Mouse (Mus musculus): Measurements from ENCODE around the gene Prrg1. TPM values are rescaled to one million over a fixed set of nuclear protein-coding genes. Genes with fewer than 3 reads are reported as not detected.
"Not testable (repeated sequence)": the region's sequence is repeated elsewhere in the genome, so short reads cannot be mapped to it uniquely, and the experiment has no call there.

Gene Prrg1
- total and polyA plus RNA-seq, 2 experiments from 2014 or later = 3.0 to 8.2 TPM

DNA sequence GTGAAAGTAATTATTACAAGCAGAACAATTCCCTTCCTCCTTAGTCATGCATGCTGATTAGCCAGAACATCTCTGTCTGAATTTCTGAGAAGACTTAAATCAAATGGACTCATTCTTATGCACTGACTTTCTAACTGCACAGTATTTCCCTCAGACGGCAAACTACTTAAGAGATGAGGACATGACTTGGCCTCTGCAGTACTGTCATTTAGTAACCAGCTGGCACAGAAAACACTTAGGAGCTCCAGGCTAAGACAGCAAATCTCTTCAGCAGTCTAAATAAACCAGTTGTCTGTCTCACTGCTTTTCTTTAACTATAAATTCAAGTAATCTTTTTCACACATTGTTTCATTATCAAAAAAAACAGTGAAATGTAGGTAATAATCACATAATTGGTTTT is 36.0 kb downstream of the Prrg1 start:
- Histone ChIP-seq H3K27me3 (ENCODE audit: insufficient read depth, low read length) (no peaks in the 10 kb centered on the region), H3K4me2 (ENCODE audit: low read depth) (no peak overlapping the region), H3K9me3 (ENCODE audit: low read length) (no peaks in the 10 kb centered on the region), H3K36me3 (ENCODE audit: insufficient read depth) (no peaks in the 10 kb centered on the region), H3K4me3 (ENCODE audit: low read depth, low read length) (no peak overlapping the region), H3K9ac (no peak overlapping the region), H3K27ac (ENCODE audit: low read depth, low read length) (no peak overlapping the region), H3K4me1 (ENCODE audit: insufficient read depth) (no peaks in the 10 kb centered on the region)
- DNase-seq (no peak), ATAC-seq (no peak)
- WGBS = 32% methylated on average over 1 of the region's 1 CpGs
- no peak for TF ChIP-seq CTCF (IDR thresholded peaks at IDR 0.05; ENCODE audit: low read depth)

DNA sequence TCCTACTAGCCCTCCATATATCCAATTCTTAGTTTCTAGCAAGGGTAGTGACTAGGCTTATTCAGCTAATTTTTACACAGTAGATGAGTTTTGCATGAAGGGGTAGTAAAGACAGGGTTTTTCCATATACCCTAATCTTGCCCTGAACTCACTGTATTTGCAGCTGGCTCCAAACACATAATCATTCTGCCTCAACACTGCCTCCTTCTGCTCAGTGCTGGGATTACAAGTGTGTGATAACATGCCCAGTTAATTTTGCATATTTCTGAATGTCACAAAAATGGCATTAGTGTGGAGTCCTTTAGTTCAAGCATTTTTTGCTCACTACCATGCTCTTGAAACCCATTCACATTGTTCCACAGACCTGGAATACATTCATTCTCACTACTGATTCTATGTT is 44.0 kb downstream of the Prrg1 start:
- TF ChIP-seq CTCF (IDR thresholded peaks at IDR 0.05; ENCODE audit: low read depth) = no peak
- ATAC-seq = no peak

DNA sequence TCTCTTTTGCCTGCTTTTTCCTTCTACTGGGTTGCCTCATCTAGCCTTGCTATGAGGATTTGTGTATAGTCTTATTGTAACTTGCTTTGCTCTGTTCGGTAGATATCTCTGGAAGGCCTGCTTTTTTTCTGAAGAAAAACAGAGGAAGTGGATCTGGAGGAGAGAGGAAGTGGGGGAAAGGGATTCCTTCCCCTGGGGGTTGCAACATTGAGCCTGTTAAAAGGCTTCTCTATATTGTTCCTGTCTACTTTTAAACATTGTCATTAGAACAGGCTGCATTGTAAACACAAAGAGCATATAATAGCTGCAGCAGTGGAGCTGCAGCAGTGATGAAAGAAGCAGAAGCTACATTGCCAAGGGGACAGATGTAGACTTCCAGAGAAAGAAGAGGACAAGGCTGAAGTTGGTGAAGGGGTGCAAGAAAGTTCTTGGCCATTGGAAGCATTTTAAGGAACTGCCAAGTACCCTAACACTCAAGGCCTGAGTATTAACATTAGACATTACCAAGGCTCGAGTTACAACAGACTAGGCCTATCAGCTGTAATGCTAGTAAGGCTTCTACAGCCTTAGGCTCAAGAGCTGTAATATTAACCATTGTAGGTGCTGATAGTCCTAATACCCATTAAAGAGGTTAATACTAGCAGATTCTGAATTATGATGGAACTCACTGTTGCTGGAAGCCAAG is 44.9 kb downstream of the Prrg1 start:
- no peak overlapping the region for H3K27ac ChIP-seq (ENCODE audit: low read depth, low read length)
- H3K4me1 ChIP-seq (ENCODE audit: insufficient read depth) = no peaks in the 10 kb centered on the region
- no peaks in the 10 kb centered on the region for H3K27me3 ChIP-seq (ENCODE audit: insufficient read depth, low read length)
- no peak overlapping the region for H3K9ac ChIP-seq
- no peak for TF ChIP-seq CTCF (IDR thresholded peaks at IDR 0.05; ENCODE audit: low read depth)
- no peak for ATAC-seq
- DNase-seq = no peak
- H3K4me3 ChIP-seq (ENCODE audit: low read depth, low read length) = no peak overlapping the region
- H3K36me3 ChIP-seq (ENCODE audit: insufficient read depth) = no peaks in the 10 kb centered on the region
- no peak overlapping the region for H3K4me2 ChIP-seq (ENCODE audit: low read depth)
- no peaks in the 10 kb centered on the region for H3K9me3 ChIP-seq (ENCODE audit: low read length)
- WGBS = 71% methylated on average over 2 of the region's 2 CpGs

More for the DNA sequence above, 44.0 kb downstream of the Prrg1 start:
- Histone ChIP-seq H3K36me3 (ENCODE audit: insufficient read depth) (no peaks in the 10 kb centered on the region), H3K27ac (ENCODE audit: low read depth, low read length) (no peak overlapping the region), H3K9me3 (ENCODE audit: low read length) (no peaks in the 10 kb centered on the region), H3K4me3 (ENCODE audit: low read depth, low read length) (no peak overlapping the region), H3K4me1 (ENCODE audit: insufficient read depth) (no peaks in the 10 kb centered on the region), H3K27me3 (ENCODE audit: insufficient read depth, low read length) (no peaks in the 10 kb centered on the region), H3K9ac (no peak overlapping the region), H3K4me2 (ENCODE audit: low read depth) (no peak overlapping the region)
- DNase-seq = no peak

- no peak for ATAC-seq
Observed at GRCm38 (mm10) chrX:78518301-78518700, 65.4 kb downstream of the Prrg1 start.

GRCm38 (mm10) chrX:78482987-78483386 is 100.7 kb downstream of the Prrg1 start:
- H3K9me3 ChIP-seq (ENCODE audit: low read length) = no peaks in the 10 kb centered on the region
- no peak overlapping the region for H3K27ac ChIP-seq (ENCODE audit: low read depth, low read length)
- H3K4me3 ChIP-seq (ENCODE audit: low read depth, low read length) = no peak overlapping the region
- H3K27me3 ChIP-seq (ENCODE audit: insufficient read depth, low read length) = no peaks in the 10 kb centered on the region
- TF ChIP-seq CTCF (IDR thresholded peaks at IDR 0.05; ENCODE audit: low read depth) = no peak
- 91% methylated on average over 2 of the region's 2 CpGs for WGBS
- no peak for ATAC-seq
- no peak overlapping the region for H3K9ac ChIP-seq
- DNase-seq = no peak
- no peaks in the 10 kb centered on the region for H3K4me1 ChIP-seq (ENCODE audit: insufficient read depth)
- H3K4me2 ChIP-seq (ENCODE audit: low read depth) = no peak overlapping the region
- H3K36me3 ChIP-seq (ENCODE audit: insufficient read depth) = no peaks in the 10 kb centered on the region

More at GRCm38 (mm10) chrX:78518301-78518700, 65.4 kb downstream of the Prrg1 start:
- Histone ChIP-seq H3K4me3 (ENCODE audit: low read depth, low read length) (no peak overlapping the region), H3K9ac (no peak overlapping the region), H3K27ac (ENCODE audit: low read depth, low read length) (no peak overlapping the region), H3K27me3 (ENCODE audit: insufficient read depth, low read length) (no peaks in the 10 kb centered on the region), H3K36me3 (ENCODE audit: insufficient read depth) (no peaks in the 10 kb centered on the region), H3K4me1 (ENCODE audit: insufficient read depth) (no peaks in the 10 kb centered on the region), H3K9me3 (ENCODE audit: low read length) (no peaks in the 10 kb centered on the region), H3K4me2 (ENCODE audit: low read depth) (no peak overlapping the region)
- DNase-seq = no peak
- TF ChIP-seq CTCF (IDR thresholded peaks at IDR 0.05; ENCODE audit: low read depth) = no peak
- 89% methylated on average over 2 of the region's 2 CpGs for WGBS

DNA sequence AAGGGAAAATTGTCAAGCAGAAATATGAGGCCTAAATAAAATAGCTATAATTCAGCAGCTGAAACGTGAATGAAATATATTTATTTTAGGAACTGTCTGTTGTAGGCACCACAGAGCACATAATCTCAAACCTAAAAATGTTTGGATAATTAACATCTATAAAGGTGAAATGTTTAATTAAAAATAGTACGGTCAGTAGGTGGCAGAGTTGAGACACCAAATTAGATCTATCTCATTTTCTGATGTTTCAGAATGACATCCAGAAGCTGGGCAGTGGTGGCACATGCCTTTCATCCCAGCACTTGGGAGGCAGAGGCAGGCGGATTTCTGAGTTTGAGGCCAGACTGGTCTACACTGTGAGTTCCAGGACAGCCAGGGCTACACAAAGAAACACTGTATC is 104.0 kb downstream of the Prrg1 start:
- TF ChIP-seq CTCF (IDR thresholded peaks at IDR 0.05; ENCODE audit: low read depth) = no peak
- DNase-seq = no peak
- H3K36me3 ChIP-seq (ENCODE audit: insufficient read depth) = no peaks in the 10 kb centered on the region

GRCm38 (mm10) chrX:78434357-78434756 is 149.3 kb downstream of the Prrg1 start:
- H3K4me3 ChIP-seq (ENCODE audit: low read depth, low read length) = no peak overlapping the region
- ATAC-seq = peak; percentile 53
- no peak overlapping the region for H3K27ac ChIP-seq (ENCODE audit: low read depth, low read length)
- no peak overlapping the region for H3K4me2 ChIP-seq (ENCODE audit: low read depth)
- DNase-seq = peak; percentile 13
- no peaks in the 10 kb centered on the region for H3K4me1 ChIP-seq (ENCODE audit: insufficient read depth)
- no peaks in the 10 kb centered on the region for H3K36me3 ChIP-seq (ENCODE audit: insufficient read depth)
- no peak for TF ChIP-seq CTCF (IDR thresholded peaks at IDR 0.05; ENCODE audit: low read depth)
- no peaks in the 10 kb centered on the region for H3K27me3 ChIP-seq (ENCODE audit: insufficient read depth, low read length)
- 63% methylated on average over 6 of the region's 6 CpGs for WGBS
- H3K9ac ChIP-seq = no peak overlapping the region
- no peaks in the 10 kb centered on the region for H3K9me3 ChIP-seq (ENCODE audit: low read length)

More for the DNA sequence above, 104.0 kb downstream of the Prrg1 start:
- Histone ChIP-seq H3K27me3 (ENCODE audit: insufficient read depth, low read length) (no peaks in the 10 kb centered on the region), H3K4me3 (ENCODE audit: low read depth, low read length) (no peak overlapping the region), H3K27ac (ENCODE audit: low read depth, low read length) (no peak overlapping the region), H3K4me1 (ENCODE audit: insufficient read depth) (no peaks in the 10 kb centered on the region), H3K4me2 (ENCODE audit: low read depth) (no peak overlapping the region), H3K9ac (no peak overlapping the region), H3K9me3 (ENCODE audit: low read length) (no peaks in the 10 kb centered on the region)
- WGBS = 68% methylated on average over 3 of the region's 3 CpGs
- no peak for ATAC-seq

DNA sequence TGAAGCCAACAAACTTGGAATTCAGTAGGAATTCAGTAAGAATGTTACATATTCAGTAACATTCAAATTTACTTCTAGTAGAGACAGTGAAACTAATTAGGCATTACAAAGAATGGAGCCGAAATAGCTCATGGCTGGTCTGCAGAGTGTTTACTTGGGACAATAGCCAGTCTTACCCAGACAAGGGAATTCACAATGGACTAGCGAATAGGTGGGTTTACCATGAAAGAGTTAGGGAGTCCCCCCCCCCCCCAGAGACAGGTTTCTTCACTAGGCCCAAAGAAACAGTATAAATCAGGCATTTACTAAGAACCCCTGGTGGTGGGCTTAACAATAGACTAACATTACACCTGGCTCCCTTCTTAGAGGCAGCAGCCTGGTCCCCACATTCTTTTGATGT is 180.3 kb downstream of the Prrg1 start:
- 71% methylated on average over 2 of the region's 2 CpGs for WGBS
- H3K36me3 ChIP-seq (ENCODE audit: insufficient read depth) = not testable (repeated sequence)

More for the DNA sequence above, 180.3 kb downstream of the Prrg1 start:
- H3K4me1 ChIP-seq (ENCODE audit: insufficient read depth); H3K27me3 ChIP-seq (ENCODE audit: insufficient read depth, low read length); H3K4me2 ChIP-seq (ENCODE audit: low read depth); H3K4me3 ChIP-seq (ENCODE audit: low read depth, low read length); ATAC-seq; H3K9me3 ChIP-seq (ENCODE audit: low read length); H3K27ac ChIP-seq (ENCODE audit: low read depth, low read length); H3K9ac ChIP-seq; DNase-seq: not testable (repeated sequence)

Measured in forebrain, postnatal 0 days (tissue).